Mouse (Mus musculus): ENCODE data around the gene Pdgfc.

GRCm38 (mm10) chr3:81021783-81022182 is 14.4 kb upstream of the Pdgfc start:
- no peak for TF ChIP-seq TAL1 (IDR thresholded peaks at IDR 0.05; ENCODE audit: low read length)
- TF ChIP-seq GATA1 (IDR thresholded peaks at IDR 0.05; ENCODE audit: low read length), result no peak

All from erythroblast, embryonic 14.5 days (primary cell).